Mouse (Mus musculus) v-Abl transformed pro-B cells (cell line): ENCODE data around the gene Icos.

Experiments
- in situ Hi-C, 2 experiments: fragments of 400-800 bp; cut with MboI; formaldehyde crosslinking; loops; one replicate each; pipeline ENCODE4 v1.15.1; 2025; ENCODE audit not compliant: unreplicated experiment in 2 of 2

The Icos gene

DNA sequence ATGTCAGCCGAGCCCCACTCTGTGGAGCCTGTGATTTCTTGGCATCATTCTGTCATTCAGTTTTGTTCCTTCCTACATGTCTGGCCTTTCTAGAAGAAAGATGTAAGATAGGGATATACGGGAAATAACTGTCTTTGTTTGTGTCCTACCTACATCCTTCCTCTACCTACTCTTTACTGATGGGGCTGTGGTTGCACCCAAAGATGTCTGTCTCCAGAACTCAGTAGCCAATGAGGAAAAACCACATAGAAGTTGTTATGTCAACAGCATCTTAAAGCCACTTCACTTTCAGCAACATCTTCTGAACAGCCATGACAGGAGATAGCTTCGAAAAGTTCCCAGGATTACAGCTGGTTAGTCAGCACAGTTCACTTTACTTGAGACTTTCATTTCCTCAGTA lies 49.8 kb downstream of the Icos start:
- in situ Hi-C loops: no loop called here

DNA sequence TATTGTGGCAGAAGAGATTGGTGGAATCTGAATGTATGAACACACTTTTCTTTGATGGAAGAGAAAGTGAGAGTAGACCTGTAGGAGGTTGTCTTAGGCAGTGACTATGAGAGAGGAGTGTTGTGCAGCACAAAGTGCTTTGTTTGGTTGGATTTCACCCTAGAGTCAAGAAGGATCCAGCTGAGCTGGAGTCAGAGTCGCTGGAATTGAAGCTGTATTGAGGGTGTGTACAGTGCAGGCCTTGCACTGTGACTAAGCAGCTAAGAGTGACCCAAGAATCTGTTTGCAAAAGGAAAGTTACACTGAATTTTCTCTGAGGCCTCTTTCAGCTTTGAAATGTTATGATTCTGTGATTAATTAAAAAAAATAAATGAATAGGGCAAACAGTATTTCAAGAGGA lies 52.2 kb downstream of the Icos start:
- in situ Hi-C loops: no loop called here

DNA sequence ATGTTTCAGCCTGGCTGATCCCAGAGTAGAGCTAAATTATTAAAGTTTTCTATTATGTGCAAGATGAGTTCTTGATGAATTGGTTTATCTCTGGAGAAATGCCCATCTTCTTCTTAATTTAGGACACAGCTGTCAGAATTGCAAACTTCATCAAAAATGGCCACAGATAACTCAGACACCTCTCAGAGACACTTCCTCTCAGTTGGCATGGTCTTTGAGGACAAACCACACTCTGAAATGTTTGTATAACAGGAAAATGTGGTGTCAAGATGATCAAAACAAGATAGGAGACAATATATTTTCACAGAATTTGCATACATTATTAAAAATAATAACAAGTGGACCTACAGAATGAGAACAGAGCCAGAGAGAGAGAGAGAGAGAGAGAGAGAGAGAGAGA lies 52.8 kb downstream of the Icos start:
- in situ Hi-C loops: no loop called here

DNA sequence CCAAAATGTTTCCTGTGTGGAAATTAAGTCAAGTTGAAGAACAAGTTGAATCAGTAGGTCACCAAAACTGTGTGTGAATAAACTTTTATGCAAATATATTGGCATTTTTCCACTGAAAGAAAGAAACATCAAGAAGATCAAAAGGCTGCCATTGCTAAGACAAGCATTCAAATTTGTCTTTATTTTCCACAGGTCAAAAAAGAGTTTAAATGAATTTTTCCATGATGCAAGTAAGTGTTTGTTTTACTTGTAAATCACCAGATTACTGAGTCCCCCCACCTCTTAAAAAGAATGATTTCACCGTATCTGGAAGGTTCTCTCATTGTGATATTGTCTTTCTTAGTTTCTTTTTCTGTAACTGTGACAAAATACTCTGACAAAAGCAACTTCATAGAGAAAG lies 57.5 kb downstream of the Icos start:
- in situ Hi-C loops: no loop called here

DNA sequence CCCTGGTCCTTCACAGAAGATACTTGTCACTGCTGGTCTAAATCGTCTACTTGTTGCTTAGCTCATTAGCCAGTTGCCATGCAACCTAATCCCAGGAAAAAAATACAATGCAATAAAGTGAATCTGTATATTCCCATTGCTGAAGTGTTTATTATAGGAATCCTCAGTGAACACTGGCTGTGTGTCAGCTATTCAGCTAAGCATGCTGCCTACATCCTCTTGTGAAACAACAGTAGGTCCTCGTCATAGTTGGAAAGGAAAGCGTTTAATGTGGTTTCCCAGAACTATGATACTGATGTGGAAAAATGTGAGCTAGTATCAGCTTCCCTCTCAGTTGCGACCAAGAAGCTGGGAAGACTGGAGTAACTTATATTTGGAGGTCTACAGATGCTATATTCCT lies 60.5 kb downstream of the Icos start:
- in situ Hi-C loops: no loop called here

DNA sequence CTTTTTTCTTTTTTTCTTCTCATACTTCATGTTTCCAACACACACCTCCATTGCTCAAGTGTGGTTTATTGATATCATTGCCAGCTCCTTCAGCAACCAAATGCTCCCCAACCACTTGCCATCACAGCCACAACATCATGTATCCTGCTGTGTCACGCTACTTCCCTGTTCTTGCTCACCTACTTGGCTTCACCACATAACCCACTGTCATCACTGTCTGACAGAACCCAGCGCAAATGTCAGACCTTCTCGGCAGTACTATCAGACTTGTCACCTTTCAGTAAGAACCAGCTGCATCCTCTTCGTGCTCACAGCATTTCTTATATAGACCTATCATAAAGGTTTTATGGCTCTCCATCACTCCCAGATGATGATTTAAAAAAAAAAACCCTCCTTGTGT lies 61.6 kb downstream of the Icos start:
- in situ Hi-C loops: no loop called here

DNA sequence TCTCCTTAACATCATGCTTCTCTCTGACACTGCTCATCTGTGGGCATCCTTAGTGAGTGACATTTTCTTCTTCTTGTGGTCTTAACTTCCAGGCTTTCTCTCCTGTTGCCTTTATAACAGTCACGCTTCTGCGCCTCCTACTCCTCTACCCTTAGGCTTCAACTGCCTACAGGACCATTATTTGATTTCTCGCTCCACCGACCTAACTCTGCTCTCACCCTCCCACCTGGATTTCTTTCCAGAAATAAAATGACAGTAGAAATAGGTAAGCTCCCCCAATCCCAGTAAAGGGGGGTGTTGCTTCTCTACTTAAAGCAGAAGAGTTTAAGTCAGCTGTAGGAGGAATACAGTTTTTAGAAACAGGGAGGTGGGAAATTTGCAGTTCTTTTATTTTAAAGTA lies 62.7 kb downstream of the Icos start:
- in situ Hi-C loops: no loop called here

DNA sequence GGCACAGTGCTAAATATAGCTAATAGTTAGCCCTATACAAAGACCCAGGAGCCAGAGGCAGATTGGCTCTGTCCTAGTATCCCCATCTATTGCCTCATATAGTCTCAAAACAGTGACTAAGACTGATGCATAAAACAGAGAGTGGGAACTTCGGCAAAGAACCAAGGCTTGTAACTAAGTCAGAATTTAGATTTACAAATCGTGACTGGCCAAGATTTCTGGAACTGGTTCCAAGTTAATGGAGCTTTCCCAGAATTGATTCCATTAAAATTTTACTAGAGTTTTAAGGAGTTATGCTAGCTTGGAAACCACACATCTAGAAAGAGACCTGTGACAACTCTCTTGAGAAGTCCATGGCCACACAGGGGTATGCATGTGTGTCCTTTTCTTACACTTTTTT lies 65.1 kb downstream of the Icos start:
- in situ Hi-C loops: no loop called here

DNA sequence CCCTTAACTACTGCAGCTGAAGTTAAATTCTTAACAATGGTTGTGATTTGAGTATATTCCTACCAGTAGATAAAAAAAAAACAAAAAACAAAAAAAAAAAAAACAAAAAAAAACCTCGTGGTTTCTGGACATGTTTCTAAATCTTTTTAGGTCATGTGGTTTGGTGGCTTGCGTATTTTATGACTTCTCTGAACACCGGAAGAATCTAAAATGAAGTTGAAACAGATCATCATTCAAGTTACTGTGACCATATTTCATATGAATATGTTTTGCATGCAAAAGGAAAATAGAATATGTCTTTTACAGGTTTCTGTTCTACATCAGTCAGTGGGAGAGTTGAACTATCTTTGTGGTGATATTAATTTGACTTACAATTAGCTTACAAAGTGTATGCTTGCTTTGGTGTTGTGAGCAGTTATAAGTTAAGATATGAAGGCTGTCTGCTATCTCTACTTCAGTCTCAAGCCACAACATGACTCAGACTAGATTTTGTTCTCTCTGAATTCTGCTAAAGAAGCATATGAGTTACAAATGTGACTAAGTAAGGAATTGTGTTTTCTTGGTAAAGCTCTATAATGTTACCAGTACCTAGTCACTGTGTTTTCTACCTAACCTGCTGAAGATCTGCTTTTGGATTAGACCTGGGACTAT lies 68.5 kb downstream of the Icos start:
- in situ Hi-C loops: no loop called here

DNA sequence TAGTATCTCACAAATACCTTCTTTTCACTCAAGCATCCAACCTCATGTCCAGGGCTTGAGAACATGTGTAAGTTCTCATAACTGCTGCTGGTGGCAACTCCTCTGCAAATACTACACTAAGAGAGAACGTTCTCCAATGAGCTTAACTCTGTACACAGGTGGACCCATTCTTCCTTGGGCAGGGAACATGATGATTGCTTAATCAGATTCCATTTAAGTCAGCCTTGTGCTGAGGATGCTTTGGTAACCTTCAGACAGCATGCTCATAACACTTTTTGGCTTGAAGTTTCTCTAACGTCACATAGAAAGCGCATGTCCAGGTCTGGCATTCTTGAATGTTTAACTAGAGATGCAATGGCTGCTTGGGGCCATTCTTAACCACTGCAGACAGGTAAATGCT lies 69.6 kb downstream of the Icos start:
- in situ Hi-C loops: no loop called here
